Mouse (Mus musculus): ENCODE results near the gene Ptprc. TPM values are rescaled to one million over a fixed set of nuclear protein-coding genes. Genes with fewer than 3 reads are reported as not detected.

Gene Ptprc
- total and polyA plus RNA-seq, 2 experiments from 2014 or later, result 0.90 to 4.1 TPM

DNA sequence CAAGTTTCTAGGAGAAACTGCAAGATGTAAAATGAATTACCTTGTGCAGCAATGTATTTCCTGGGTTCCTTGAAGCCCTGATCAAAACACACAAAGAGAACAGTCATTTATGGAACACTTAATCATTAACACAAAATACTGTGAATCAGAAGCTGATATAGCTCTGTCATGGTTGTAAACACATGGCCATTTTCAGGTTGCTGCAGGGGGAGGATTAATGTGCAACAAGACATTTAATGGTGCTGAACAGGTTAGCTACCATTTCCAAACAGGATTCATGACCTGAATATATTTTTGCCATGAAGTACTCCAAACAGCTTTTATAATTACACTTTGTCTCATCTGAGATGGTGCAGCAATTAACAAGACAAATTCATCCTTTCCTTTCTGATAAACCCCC is 91.8 kb downstream of the Ptprc start:
- ATAC-seq (ENCODE audit: low FRiP score) (no peak), DNase-seq (ENCODE audit: low spot score) (no peak)
- H3K9me3 ChIP-seq (ENCODE audit: low read length), result no peaks in the 10 kb centered on the region
- no peak overlapping the region for H3K4me3 ChIP-seq (ENCODE audit: low read depth, low read length)
- no peak for TF ChIP-seq CTCF (IDR thresholded peaks at IDR 0.05)
- no peak overlapping the region for H3K9ac ChIP-seq (replicated peaks; ENCODE audit: low read length, poor library complexity, severe bottlenecking)
- H3K4me2 ChIP-seq (ENCODE audit: low read depth, low read length, poor library complexity, severe bottlenecking), result no peak overlapping the region
- no peaks in the 10 kb centered on the region for H3K36me3 ChIP-seq (ENCODE audit: insufficient read depth, low read length)
- H3K4me1 ChIP-seq (ENCODE audit: insufficient read depth, low read length), result no peaks in the 10 kb centered on the region
- no peaks in the 10 kb centered on the region for H3K27me3 ChIP-seq (ENCODE audit: insufficient read depth, low read length)
- no peak overlapping the region for H3K27ac ChIP-seq (ENCODE audit: low read depth, low read length)

- Histone ChIP-seq H3K4me2 (ENCODE audit: low read depth, low read length, poor library complexity, severe bottlenecking) (no peak overlapping the region), H3K4me3 (ENCODE audit: low read depth, low read length) (no peak overlapping the region), H3K4me1 (ENCODE audit: insufficient read depth, low read length) (no peaks in the 10 kb centered on the region), H3K36me3 (ENCODE audit: insufficient read depth, low read length) (no peaks in the 10 kb centered on the region), H3K27ac (ENCODE audit: low read depth, low read length) (no peak overlapping the region), H3K9me3 (ENCODE audit: low read length) (no peaks in the 10 kb centered on the region), H3K9ac (replicated peaks; ENCODE audit: low read length, poor library complexity, severe bottlenecking) (no peak overlapping the region), H3K27me3 (ENCODE audit: insufficient read depth, low read length) (no peaks in the 10 kb centered on the region)
- WGBS, result 100% methylated on average over 1 of the region's 1 CpGs
- DNase-seq (ENCODE audit: low spot score), result no peak
- no peak for ATAC-seq (ENCODE audit: low FRiP score)
- TF ChIP-seq CTCF (IDR thresholded peaks at IDR 0.05), result no peak
These were observed 95.2 kb downstream of the Ptprc start for GRCm38 (mm10) chr1:138080308-138080707.

DNA sequence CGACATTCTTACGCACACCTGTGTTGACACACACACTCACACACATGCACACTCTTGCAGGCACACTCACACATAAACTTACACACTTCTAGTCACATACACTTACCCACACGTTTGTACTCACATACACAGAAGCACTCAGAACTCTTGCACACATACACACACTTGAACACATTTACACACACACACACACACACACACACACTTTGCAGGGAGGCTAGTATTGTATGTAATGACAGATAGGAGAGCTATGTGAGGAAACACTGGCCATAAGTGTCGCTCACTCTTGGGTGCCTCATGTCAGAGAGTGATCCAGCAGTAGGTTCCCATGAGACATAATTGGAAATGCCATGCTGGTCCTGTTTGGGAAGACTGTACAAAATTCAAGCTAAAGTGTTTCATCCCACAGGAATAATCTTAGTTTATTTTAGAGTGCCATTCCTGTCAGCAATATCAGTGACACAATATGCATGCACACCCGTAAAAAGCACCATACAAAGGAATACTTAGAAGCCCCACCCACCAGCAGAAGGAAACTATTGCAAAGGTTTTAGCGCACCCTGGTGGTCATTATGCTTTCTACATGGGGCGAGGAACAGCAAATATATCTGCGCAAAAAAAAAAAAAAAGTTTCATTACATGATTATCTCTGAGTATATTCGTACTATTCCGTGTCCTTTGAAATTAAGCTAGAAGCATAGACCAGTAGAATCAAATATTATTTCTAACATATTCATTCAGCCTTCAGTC is 131.1 kb downstream of the Ptprc start:
- Histone ChIP-seq H3K36me3 (ENCODE audit: insufficient read depth, low read length) (no peaks in the 10 kb centered on the region), H3K4me3 (ENCODE audit: low read depth, low read length) (no peak overlapping the region), H3K27ac (ENCODE audit: low read depth, low read length) (no peak overlapping the region), H3K27me3 (ENCODE audit: insufficient read depth, low read length) (no peaks in the 10 kb centered on the region), H3K9ac (replicated peaks; ENCODE audit: low read length, poor library complexity, severe bottlenecking) (no peak overlapping the region), H3K4me1 (ENCODE audit: insufficient read depth, low read length) (no peaks in the 10 kb centered on the region), H3K4me2 (ENCODE audit: low read depth, low read length, poor library complexity, severe bottlenecking) (no peak overlapping the region), H3K9me3 (ENCODE audit: low read length) (no peaks in the 10 kb centered on the region)
- TF ChIP-seq CTCF (IDR thresholded peaks at IDR 0.05), result peak; percentile 91
- 34% methylated on average over 10 of the region's 10 CpGs for WGBS
- ATAC-seq (ENCODE audit: low FRiP score) (peak; percentile 65), DNase-seq (ENCODE audit: low spot score) (peak; percentile 93)

DNA sequence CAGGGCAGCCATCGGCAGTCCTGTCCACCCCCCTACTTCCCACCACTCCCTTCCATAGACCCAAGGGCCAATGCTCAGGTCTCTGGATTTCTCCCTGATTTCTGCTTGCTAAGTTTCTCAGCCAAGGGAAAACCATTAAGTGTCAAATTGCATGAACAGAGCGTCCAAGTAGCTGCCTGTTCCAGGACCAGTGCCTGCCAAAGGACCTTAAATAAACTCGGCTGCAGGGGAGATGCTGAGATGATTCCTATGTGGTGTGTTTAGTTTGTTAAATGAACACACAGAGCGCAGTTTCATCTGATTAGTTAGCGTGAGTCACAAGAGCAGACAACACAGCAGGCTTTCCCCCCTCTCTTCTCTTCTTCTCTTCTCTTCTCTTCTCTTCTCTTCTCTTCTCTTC is 135.0 kb downstream of the Ptprc start:
- ATAC-seq (ENCODE audit: low FRiP score) (no peak), DNase-seq (ENCODE audit: low spot score) (peak; percentile 22)
- no peaks in the 10 kb centered on the region for H3K36me3 ChIP-seq (ENCODE audit: insufficient read depth, low read length)
- no peak overlapping the region for H3K9ac ChIP-seq (replicated peaks; ENCODE audit: low read length, poor library complexity, severe bottlenecking)
- TF ChIP-seq CTCF (IDR thresholded peaks at IDR 0.05), result no peak
- no peaks in the 10 kb centered on the region for H3K27me3 ChIP-seq (ENCODE audit: insufficient read depth, low read length)
- no peaks in the 10 kb centered on the region for H3K9me3 ChIP-seq (ENCODE audit: low read length)
- H3K27ac ChIP-seq (ENCODE audit: low read depth, low read length), result no peak overlapping the region
- no peak overlapping the region for H3K4me2 ChIP-seq (ENCODE audit: low read depth, low read length, poor library complexity, severe bottlenecking)
- no peak overlapping the region for H3K4me3 ChIP-seq (ENCODE audit: low read depth, low read length)
- H3K4me1 ChIP-seq (ENCODE audit: insufficient read depth, low read length), result no peaks in the 10 kb centered on the region; the same call in 1 of the 2 replicates
- 58% methylated on average over 5 of the region's 5 CpGs for WGBS

GRCm38 (mm10) chr1:138039201-138039600 is 136.3 kb downstream of the Ptprc start:
- Histone ChIP-seq H3K27ac (ENCODE audit: low read depth, low read length) (no peak overlapping the region), H3K27me3 (ENCODE audit: insufficient read depth, low read length) (no peaks in the 10 kb centered on the region), H3K4me2 (ENCODE audit: low read depth, low read length, poor library complexity, severe bottlenecking) (no peak overlapping the region), H3K36me3 (ENCODE audit: insufficient read depth, low read length) (no peaks in the 10 kb centered on the region), H3K4me1 (ENCODE audit: insufficient read depth, low read length) (no peaks in the 10 kb centered on the region; the same call in 1 of the 2 replicates), H3K4me3 (ENCODE audit: low read depth, low read length) (no peak overlapping the region), H3K9ac (replicated peaks; ENCODE audit: low read length, poor library complexity, severe bottlenecking) (no peak overlapping the region), H3K9me3 (ENCODE audit: low read length) (no peaks in the 10 kb centered on the region)
- no peak for ATAC-seq (ENCODE audit: low FRiP score)
- TF ChIP-seq CTCF (IDR thresholded peaks at IDR 0.05), result no peak
- DNase-seq (ENCODE audit: low spot score), result no peak
- WGBS, result 16% methylated on average over 1 of the region's 1 CpGs

- no peaks in the 10 kb centered on the region; the same call in 1 of the 2 replicates for H3K4me1 ChIP-seq (ENCODE audit: insufficient read depth, low read length)
- no peak overlapping the region for H3K9ac ChIP-seq (replicated peaks; ENCODE audit: low read length, poor library complexity, severe bottlenecking)
- no peak for TF ChIP-seq CTCF (IDR thresholded peaks at IDR 0.05)
- no peaks in the 10 kb centered on the region for H3K27me3 ChIP-seq (ENCODE audit: insufficient read depth, low read length)
- ATAC-seq (ENCODE audit: low FRiP score) (no peak), DNase-seq (ENCODE audit: low spot score) (no peak)
- no peak overlapping the region for H3K4me3 ChIP-seq (ENCODE audit: low read depth, low read length)
- H3K36me3 ChIP-seq (ENCODE audit: insufficient read depth, low read length), result no peaks in the 10 kb centered on the region
- WGBS, result 53% methylated on average over 5 of the region's 5 CpGs
- no peak overlapping the region for H3K4me2 ChIP-seq (ENCODE audit: low read depth, low read length, poor library complexity, severe bottlenecking)
- H3K9me3 ChIP-seq (ENCODE audit: low read length), result no peaks in the 10 kb centered on the region
- no peak overlapping the region for H3K27ac ChIP-seq (ENCODE audit: low read depth, low read length)
These were observed 138.0 kb downstream of the Ptprc start for GRCm38 (mm10) chr1:138037484-138037883.

Data from midbrain, postnatal 0 days (tissue).